In genomic region chr19:11911603-11912002, GRCm38 (mm10) we compare ENCODE assay signal across 9 mouse cellular contexts. TPM values are rescaled to one million over a fixed set of nuclear protein-coding genes. Genes with fewer than 3 reads are reported as not detected.
DNase-seq lines count a peak whose midpoint lies in the region; ATAC-seq and TF ChIP-seq lines count a peak whose summit lies in the region.
"Had no signal": no experiment of that assay in that cellular context is flagged by ENCODE, and none has a peak within 500 bp of the region (broad histone marks: within the 10 kb centered on the region; RNA-seq: fewer than 3 reads in every experiment).

No protein-coding gene starts in this region.

- no peaks in the 10 kb centered on the region for H3K9me3 ChIP-seq in heart, embryonic 12.5 days (replicated peaks)

- H3ac ChIP-seq in myocyte (ENCODE audit: control insufficient read depth, insufficient read length): peak overlapping the region; percentile 76

- peaks cover 19% of the 10 kb centered on the region for H3K4me1 ChIP-seq in heart, embryonic 12.5 days (replicated peaks)
- 0 out of 2 replicates have a peak, but pooled peaks cover 1% of the 10 kb centered on the region for H3K4me1 ChIP-seq in bone marrow, adult 2 months (ENCODE audit: control insufficient read depth, insufficient read depth, low read length)

- H3K4me2 ChIP-seq in heart, embryonic 12.5 days: peak overlapping the region; percentile 77
- H3K4me2 ChIP-seq in myocyte (ENCODE audit: low read depth): peak overlapping the region; percentile 94

- peaks cover 41% of the 10 kb centered on the region for H3K79me2 ChIP-seq in myocyte (ENCODE audit: control insufficient read depth, insufficient read depth)

- peak overlapping the region; percentile 85 for H3K9ac ChIP-seq in heart, embryonic 12.5 days

- TF ChIP-seq POLR2A in bone marrow, adult 2 months (IDR thresholded peaks at IDR 0.05; ENCODE audit: borderline replicate concordance, control insufficient read depth, low read depth, low read length): no peak
- TF ChIP-seq POLR2A in myocyte (IDR thresholded peaks at IDR 0.05; ENCODE audit: insufficient read length, low read depth): peak; percentile 27

- TF ChIP-seq CTCF in bone marrow, adult 2 months (IDR thresholded peaks at IDR 0.05; ENCODE audit: control insufficient read depth, insufficient read depth, low read length): no peak

- peaks cover 5% of the 10 kb centered on the region for H3K36me3 ChIP-seq in heart, embryonic 12.5 days
- peaks cover 10% of the 10 kb centered on the region for H3K36me3 ChIP-seq in myocyte (ENCODE audit: control insufficient read depth, insufficient read depth)

- peak; percentile 21 for ATAC-seq in heart, embryonic 12.5 days (ENCODE audit: insufficient number of reproducible peaks, low FRiP score)
- peak; percentile 33 for ATAC-seq in CD4-positive, CD25-positive, alpha-beta regulatory T cell, adult 4 months

- DNase-seq in heart, postnatal 25 days (ENCODE audit: low spot score): no peak
- DNase-seq in heart, postnatal 4 days: peak; percentile 55
- DNase-seq in liver: peak; percentile 13
- no peak for DNase-seq in layer of hippocampus, adult 18-20 months (ENCODE audit: low spot score in 2 of 2)

- peak overlapping the region; percentile 91 for H3K27ac ChIP-seq in heart, embryonic 12.5 days (ENCODE audit: poor library complexity, severe bottlenecking)
- peak overlapping the region; percentile 79 for H3K27ac ChIP-seq in bone marrow, adult 2 months (ENCODE audit: control insufficient read depth, insufficient read depth, low read depth, low read length, poor library complexity)

- no peaks in the 10 kb centered on the region for H3K27me3 ChIP-seq in heart, embryonic 12.5 days (replicated peaks)
- no peaks in the 10 kb centered on the region for H3K27me3 ChIP-seq in myocyte (ENCODE audit: control insufficient read depth, insufficient read depth, insufficient read length)

- intact Hi-C loops in heart, postnatal 25 days (cut with DNase I): loop anchor here (2.0 to 10.0 kb wide), 4 partner anchors 55 to 883 kb away; partner anchors contain the start of genes Lpxn, Stx3 and Zfp91

- peak overlapping the region; percentile 94 for H3K4me3 ChIP-seq in heart, embryonic 12.5 days
- H3K4me3 ChIP-seq in bone marrow, adult 2 months (replicated peaks; ENCODE audit: control insufficient read depth, low read depth, low read length): peak overlapping the region; percentile 89
- H3K4me3 ChIP-seq in myocyte: peak overlapping the region; percentile 82

- 2% methylated on average over 17 of the region's 17 CpGs for WGBS in heart, embryonic 12.5 days
- WGBS in bone marrow, adult 2 months: 3% methylated on average over 17 of the region's 17 CpGs

TF ChIP-seq in myocyte, 11 proteins besides CTCF, POLR2A, EP300 and RAD21:
- TF ChIP-seq TCF12 (IDR thresholded peaks at IDR 0.05; ENCODE audit: insufficient read depth, poor library complexity, severe bottlenecking) (no peak), TCF3 (IDR thresholded peaks at IDR 0.05; ENCODE audit: insufficient read length, low read depth) (no peak), MYOG (IDR thresholded peaks at IDR 0.05; ENCODE audit: control insufficient read depth in 1 of 3, insufficient read depth in 1 of 3, insufficient read length in 2 of 3, low read depth in 2 of 3) (no peak), E2F4 (IDR thresholded peaks at IDR 0.05; ENCODE audit: insufficient read depth) (no peak), SRF (IDR thresholded peaks at IDR 0.05; ENCODE audit: control insufficient read depth, insufficient read length, low read depth) (no peak), USF1 (IDR thresholded peaks at IDR 0.05; ENCODE audit: low read depth) (no peak), CEBPB (IDR thresholded peaks at IDR 0.05; ENCODE audit: insufficient read depth, poor library complexity, severe bottlenecking) (no peak), MYOD1 (IDR thresholded peaks at IDR 0.05; ENCODE audit: control insufficient read depth in 1 of 3, insufficient read length in 2 of 3, low read depth in 2 of 3) (no peak), MAX (IDR thresholded peaks at IDR 0.05; ENCODE audit: low read depth) (no peak), POLR2AphosphoS2 (IDR thresholded peaks at IDR 0.05; ENCODE audit: insufficient read length, low read depth) (no peak)

RNA-seq across cellular contexts. Expression of gene Patl1, which starts 0.6 kb away (rescaled TPM):
- polyA plus RNA-seq in heart, embryonic 12.5 days (2016; fragmentation: Nextera tagmentation; extraction: Ambion mirVana): 21.3 and 22.2 TPM in 2 replicates
- 10 to 100 TPM; 25.1 to 25.7 TPM for total RNA-seq in heart, postnatal 25 days (2021)
- 10 to 100 TPM; 17.6 to 18.1 TPM for polyA plus RNA-seq in CD4-positive, CD25-positive, alpha-beta regulatory T cell, adult 4 months (2017; shearing (Covaris generic))
- 6.3 and 11.0 TPM in 2 replicates for polyA plus RNA-seq in bone marrow, adult 2 months (2011; ENCODE audit: insufficient read depth, insufficient read length, low replicate concordance, missing spikeins)
- 10 to 100 TPM; 37.0 to 41.5 TPM for total RNA-seq in heart, postnatal 4 days (2021)
- polyA plus RNA-seq in myocyte (2012; fragmentation: generic; extraction: Trizol): 13.9 TPM
- 10 to 100 TPM; 22.7 to 23.3 TPM for total RNA-seq in layer of hippocampus, adult 18-20 months (2021)

RNA-seq across cellular contexts. Expression of gene Olfr1420, which starts 25.2 kb away (rescaled TPM):
- polyA plus RNA-seq in heart, embryonic 12.5 days (2016; fragmentation: Nextera tagmentation; extraction: Ambion mirVana): not detected in 2 replicates
- not detected for total RNA-seq in heart, postnatal 25 days (2021)
- polyA plus RNA-seq in CD4-positive, CD25-positive, alpha-beta regulatory T cell, adult 4 months (2017; shearing (Covaris generic)): under 1 TPM in 1 of 2 experiments, not detected in 1; 0.42 TPM
- not detected in 2 replicates for polyA plus RNA-seq in bone marrow, adult 2 months (2011; ENCODE audit: insufficient read depth, insufficient read length, low replicate concordance, missing spikeins)
- not detected for total RNA-seq in heart, postnatal 4 days (2021)
- not detected for polyA plus RNA-seq in myocyte (2012; fragmentation: generic; extraction: Trizol)
- total RNA-seq in layer of hippocampus, adult 18-20 months (2021): not detected
- total RNA-seq: adrenal gland, adult 18-20 months had no signal

RNA-seq across cellular contexts. Expression of gene Olfr1419, which starts 36.7 kb away (rescaled TPM):
- polyA plus RNA-seq in heart, embryonic 12.5 days (2016; fragmentation: Nextera tagmentation; extraction: Ambion mirVana): not detected in 2 replicates
- total RNA-seq in heart, postnatal 25 days (2021): not detected
- not detected for polyA plus RNA-seq in CD4-positive, CD25-positive, alpha-beta regulatory T cell, adult 4 months (2017; shearing (Covaris generic))
- polyA plus RNA-seq in bone marrow, adult 2 months (2011; ENCODE audit: insufficient read depth, insufficient read length, low replicate concordance, missing spikeins): not detected in 2 replicates
- not detected for total RNA-seq in heart, postnatal 4 days (2021)
- not detected for polyA plus RNA-seq in myocyte (2012; fragmentation: generic; extraction: Trizol)
- total RNA-seq in layer of hippocampus, adult 18-20 months (2021): not detected
- total RNA-seq: adrenal gland, adult 18-20 months had no signal

RNA-seq across cellular contexts. Expression of gene Olfr1418, which starts 50.7 kb away (rescaled TPM):
- polyA plus RNA-seq in heart, embryonic 12.5 days (2016; fragmentation: Nextera tagmentation; extraction: Ambion mirVana): not detected in 2 replicates
- total RNA-seq in heart, postnatal 25 days (2021): not detected
- polyA plus RNA-seq in CD4-positive, CD25-positive, alpha-beta regulatory T cell, adult 4 months (2017; shearing (Covaris generic)): not detected
- not detected in 2 replicates for polyA plus RNA-seq in bone marrow, adult 2 months (2011; ENCODE audit: insufficient read depth, insufficient read length, low replicate concordance, missing spikeins)
- total RNA-seq in heart, postnatal 4 days (2021): not detected
- polyA plus RNA-seq in myocyte (2012; fragmentation: generic; extraction: Trizol): not detected
- not detected for total RNA-seq in layer of hippocampus, adult 18-20 months (2021)
- total RNA-seq: adrenal gland, adult 18-20 months had no signal

RNA-seq across cellular contexts. Expression of gene Osbp, which starts 54.1 kb away (rescaled TPM):
- 6.3 and 7.6 TPM in 2 replicates for polyA plus RNA-seq in heart, embryonic 12.5 days (2016; fragmentation: Nextera tagmentation; extraction: Ambion mirVana)
- total RNA-seq in heart, postnatal 25 days (2021): 10 to 100 TPM; 89.3 to 92.0 TPM
- polyA plus RNA-seq in CD4-positive, CD25-positive, alpha-beta regulatory T cell, adult 4 months (2017; shearing (Covaris generic)): 1 to 10 TPM; 5.5 to 8.0 TPM
- 14.4 and 15.7 TPM in 2 replicates for polyA plus RNA-seq in bone marrow, adult 2 months (2011; ENCODE audit: insufficient read depth, insufficient read length, low replicate concordance, missing spikeins)
- total RNA-seq in heart, postnatal 4 days (2021): 10 to 100 TPM; 69.5 to 71.2 TPM
- polyA plus RNA-seq in myocyte (2012; fragmentation: generic; extraction: Trizol): 23.1 TPM
- 10 to 100 TPM; 51.3 to 52.5 TPM for total RNA-seq in layer of hippocampus, adult 18-20 months (2021)

Comparison
In these comparisons a context has a peak if more than half of its experiments do, and no peak if none do; other contexts are left out.
1. DNase-seq: peak in heart, postnatal 4 days (single experiment) and liver (single experiment); none in heart, postnatal 25 days (single experiment) and layer of hippocampus, adult 18-20 months (0 of 2).
2. Peak in every context shown above with its lines, with median percentiles within 50 percentile points of each other: H3K4me3 ChIP-seq.